Mouse (Mus musculus): ENCODE results near the gene Atg9b.

The Atg9b gene

GRCm38 (mm10) chr5:24348128-24348527 is 43.8 kb downstream of the Atg9b start:
- DNase-seq (ENCODE audit: low spot score) = peak; percentile 92

GRCm38 (mm10) chr5:24347186-24347875 is 44.6 kb downstream of the Atg9b start:
- peak; percentile 45 for DNase-seq (ENCODE audit: low spot score)

- no peak for DNase-seq (ENCODE audit: low spot score)
Observed at GRCm38 (mm10) chr5:24346313-24346712, 45.6 kb downstream of the Atg9b start.

GRCm38 (mm10) chr5:24344477-24345051 is 47.4 kb downstream of the Atg9b start:
- peak; percentile 63 for DNase-seq (ENCODE audit: low spot score)

GRCm38 (mm10) chr5:24343977-24344436 is 47.9 kb downstream of the Atg9b start:
- DNase-seq (ENCODE audit: low spot score) = peak; percentile 64

GRCm38 (mm10) chr5:24343379-24343778 is 48.6 kb downstream of the Atg9b start:
- DNase-seq (ENCODE audit: low spot score) = no peak

- DNase-seq (ENCODE audit: low spot score) = no peak
Observed at GRCm38 (mm10) chr5:24342966-24343365, 49.0 kb downstream of the Atg9b start.

- DNase-seq (ENCODE audit: low spot score) = no peak
Observed at GRCm38 (mm10) chr5:24342205-24342963, 49.6 kb downstream of the Atg9b start.

- peak; percentile 43 for DNase-seq (ENCODE audit: low spot score)
Observed at GRCm38 (mm10) chr5:24337821-24338220, 54.1 kb downstream of the Atg9b start.

- peak; percentile 46 for DNase-seq (ENCODE audit: low spot score)
Observed at GRCm38 (mm10) chr5:24337366-24337765, 54.6 kb downstream of the Atg9b start.

- peak; percentile 80 for DNase-seq (ENCODE audit: low spot score)
Observed at GRCm38 (mm10) chr5:24335888-24336511, 55.9 kb downstream of the Atg9b start.

- DNase-seq (ENCODE audit: low spot score) = peak; percentile 47
Observed at GRCm38 (mm10) chr5:24334749-24335148, 57.2 kb downstream of the Atg9b start.

Measured in testis, postnatal 10 days (tissue).